Mouse (Mus musculus): ENCODE measurements around the gene Gm9745.
"Not testable (repeated sequence)": the region's sequence is repeated elsewhere in the genome, so short reads cannot be mapped to it uniquely, and the experiment has no call there.

- not testable (repeated sequence) for TF ChIP-seq POLR2A (IDR thresholded peaks at IDR 0.05; ENCODE audit: borderline replicate concordance, extremely low read depth, low read depth, low read length); CTCF (IDR thresholded peaks at IDR 0.05; ENCODE audit: insufficient read depth, low read length)
Observed at GRCm38 (mm10) chr13:8941701-8942100, 6.3 kb downstream of the Gm9745 start.

Measured in lung, adult 2 months (tissue).